Mouse (Mus musculus) common myeloid progenitor, adult 5-6 weeks (primary cell): ENCODE data around the gene Fam126b. TPM values are rescaled to one million over a fixed set of nuclear protein-coding genes. Genes with fewer than 3 reads are reported as not detected.

Source experiments
- total RNA-seq: library from RNA; stranded (forward); fragments of 200-1000, 187-1606 nt; gene quantifications from 2 replicates; pipeline ENCODE4 v1.2.3, GENCODE M21; 2017

The Fam126b gene
- total RNA-seq, 1 experiment from 2014 or later = 13.1 TPM

Other genes starting within 250 kb of the Fam126b start
- gene Bzw1, start 193.4 kb downstream of the Fam126b start, total RNA-seq = 194 and 196 TPM in 2 replicates
- 507 and 538 TPM in 2 replicates for gene Clk1, start 162.3 kb downstream of the Fam126b start, total RNA-seq
- 55.0 and 64.6 TPM in 2 replicates for gene Nif3l1, start 141.2 kb downstream of the Fam126b start, total RNA-seq
- gene Ppil3, start 140.8 kb downstream of the Fam126b start, total RNA-seq = 71.3 and 86.1 TPM in 2 replicates
- gene Orc2, start 81.2 kb downstream of the Fam126b start, total RNA-seq = 87.7 and 100 TPM in 2 replicates
- 84.0 and 90.8 TPM in 2 replicates for gene Ndufb3, start 61 bp upstream of the Fam126b start, total RNA-seq
- gene Als2cr12, start 109.7 kb upstream of the Fam126b start, total RNA-seq = not detected in 2 replicates
- 80.7 and 80.8 TPM in 2 replicates for gene Cflar, start 125.2 kb upstream of the Fam126b start, total RNA-seq
- 112 and 118 TPM in 2 replicates for gene Casp8, start 209.1 kb upstream of the Fam126b start, total RNA-seq